Mouse (Mus musculus) forebrain, embryonic 11.5 days (tissue): Measurements from ENCODE around the gene Padi6. TPM values are rescaled to one million over a fixed set of nuclear protein-coding genes. Genes with fewer than 3 reads are reported as not detected.

Experiments used
- ATAC-seq: fragments of 200-750 bp; cut with Nextera tagmentation; replicated peaks from 2 replicates; pipeline ENCODE4 v1.8.0; 2017; ENCODE audit warnings: moderate TSS enrichment; ENCODE audit not compliant: low FRiP score
- DNase-seq: peaks from one replicate; pipeline ENCODE4 v3.0.0-alpha.2; 2017; ENCODE audit warnings: low spot score
- H3K27ac ChIP-seq: fragments of 300-500 bp; sonication (generic); 2 replicates; pipeline ENCODE4 v1.5.1; 2014; ENCODE audit warnings: low read depth, low read length
- H3K27me3 ChIP-seq: fragments of 300-500 bp; sonication (generic); 2 replicates; pipeline ENCODE4 v1.6.1; 2014; ENCODE audit warnings: mild to moderate bottlenecking, low read length, mixed read lengths; ENCODE audit not compliant: control insufficient read depth, insufficient read depth
- H3K36me3 ChIP-seq: fragments of 300-500 bp; sonication (generic); 2 replicates; pipeline ENCODE4 v1.6.1; 2014; ENCODE audit warnings: mild to moderate bottlenecking, low read length, moderate library complexity, mixed read lengths; ENCODE audit not compliant: control insufficient read depth, insufficient read depth
- H3K4me1 ChIP-seq: fragments of 300-500 bp; sonication (generic); replicated peaks from 2 replicates; pipeline ENCODE4 v1.6.1; 2014; ENCODE audit warnings: low read length, mixed read lengths; ENCODE audit not compliant: control insufficient read depth, insufficient read depth
- H3K4me2 ChIP-seq: fragments of 300-500 bp; sonication (generic); 2 replicates; pipeline ENCODE4 v1.6.1; 2014; ENCODE audit warnings: low read depth, mild to moderate bottlenecking, low read length, moderate library complexity, mixed read lengths; ENCODE audit not compliant: severe bottlenecking
- H3K4me3 ChIP-seq: fragments of 300-500 bp; sonication (generic); 2 replicates; pipeline ENCODE4 v1.5.1; 2014; ENCODE audit warnings: low read depth, low read length
- H3K9ac ChIP-seq: fragments of 300-500 bp; sonication (generic); 2 replicates; pipeline ENCODE4 v1.6.1; 2014; ENCODE audit warnings: low read length
- H3K9me3 ChIP-seq: fragments of 300-500 bp; sonication (generic); 2 replicates; pipeline ENCODE4 v1.6.1; 2016; ENCODE audit warnings: low read length, mixed read lengths; ENCODE audit not compliant: control insufficient read depth
- WGBS: fragments of 180-500 bp; shearing (Covaris S2); extraction: QIAGEN DNeasy Blood & Tissue Kit; methylation state at CpG from one replicate; pipeline ENCODE4 v1.1.7; 2014; 5-methylcytosine and 5-hydroxymethylcytosine counted together
- polyA plus RNA-seq: library from polyadenylated mRNA; unstranded; fragments of >200 nt; fragmentation: Nextera tagmentation; extraction: Ambion mirVana; gene quantifications from 2 replicates; pipeline ENCODE4 v1.2.1, GENCODE M21; 2014

Padi6 gene
- polyA plus RNA-seq, 1 experiment from 2014 or later = 0.08 TPM

DNA sequence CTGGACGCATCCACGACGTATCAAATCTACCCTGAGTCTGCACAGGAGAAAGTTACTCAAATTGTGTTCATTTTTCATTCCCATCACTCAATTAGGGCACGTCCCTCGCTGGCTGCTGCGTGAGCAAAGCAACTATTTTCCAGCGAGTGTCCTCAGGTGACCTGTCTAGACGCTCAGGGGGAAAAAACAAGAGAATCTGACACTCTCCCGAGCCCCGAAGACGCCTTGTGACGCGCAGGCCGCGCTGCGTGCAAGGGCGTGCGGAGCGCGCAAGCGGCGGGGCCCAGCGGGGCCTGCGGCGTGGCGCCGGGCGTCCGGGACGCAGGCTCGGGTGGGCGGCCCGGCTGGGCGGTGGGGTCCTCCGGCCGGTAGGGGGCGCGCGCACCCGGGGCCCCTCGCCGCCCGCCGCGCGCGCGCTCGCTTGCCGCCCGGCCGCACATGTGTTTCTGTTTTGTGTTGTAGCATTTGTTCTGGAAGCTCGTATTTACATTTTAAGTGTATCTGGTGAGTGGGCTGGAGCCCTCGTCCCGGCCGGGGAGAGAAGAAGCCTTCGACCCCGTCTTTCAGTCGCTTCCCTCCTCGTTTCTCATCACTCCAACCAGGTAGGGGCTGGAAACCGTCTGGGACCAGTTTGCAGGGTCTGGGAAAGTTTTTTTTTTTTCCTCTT is 41.3 kb downstream of the Padi6 start:
- Histone ChIP-seq H3K27me3 (peaks cover 12% of the 10 kb centered on the region), H3K4me2 (peak overlapping the region; percentile 89), H3K9me3 (no peaks in the 10 kb centered on the region), H3K9ac (peak overlapping the region; percentile 98), H3K4me1 (peaks cover 25% of the 10 kb centered on the region), H3K4me3 (peak overlapping the region; percentile 99), H3K36me3 (no peaks in the 10 kb centered on the region; the same call in 1 of the 2 replicates), H3K27ac (peak overlapping the region; percentile 100)
- DNase-seq (peak; percentile 92), ATAC-seq (peak; percentile 74)
- WGBS = under 1% methylated on average over 61 of the region's 61 CpGs

DNA sequence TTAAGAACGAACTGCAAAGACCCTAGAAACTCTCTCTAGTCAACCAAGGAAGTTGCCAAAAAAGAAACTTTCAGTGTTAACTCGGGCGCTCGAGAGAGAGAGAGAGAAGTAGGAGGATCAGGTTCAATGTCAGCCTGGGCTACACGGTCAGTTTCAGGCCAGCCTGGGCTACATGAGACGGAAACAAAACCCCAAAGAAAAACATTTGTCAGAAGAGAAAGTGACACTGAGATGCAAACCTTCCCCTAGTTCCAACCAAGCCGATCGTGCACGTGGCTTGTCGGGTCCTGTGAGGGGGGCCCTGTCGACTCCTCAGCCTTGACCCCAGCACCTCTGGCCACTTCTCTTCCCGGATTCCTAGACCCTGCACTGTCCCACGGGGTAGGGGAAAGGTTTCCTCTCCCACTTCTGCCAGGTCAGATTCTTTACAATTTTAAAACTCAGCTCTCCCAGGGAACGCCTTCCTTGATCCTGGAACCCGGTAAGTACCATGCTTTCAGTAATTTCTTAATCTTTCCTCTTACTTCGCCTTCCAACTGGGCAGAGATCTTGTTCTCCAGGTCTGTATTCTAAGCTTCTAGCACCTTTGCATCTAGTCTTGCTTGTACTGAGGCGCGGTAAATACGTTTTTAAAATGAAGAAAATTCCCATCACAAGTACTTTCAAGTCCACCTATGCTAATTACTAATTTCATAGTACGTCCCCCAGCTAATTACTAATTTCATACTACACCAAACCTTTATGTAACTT is 42.0 kb downstream of the Padi6 start, which contains the start of gene Rcc2:
Gene Rcc2, plus strand, starts transcription at position 273 of the 750 bp plus-strand sequence.
- WGBS = 5% methylated on average over 20 of the region's 20 CpGs
- H3K9me3 ChIP-seq = no peaks in the 10 kb centered on the region
- peaks cover 12% of the 10 kb centered on the region for H3K27me3 ChIP-seq
- no peak for ATAC-seq
- no peaks in the 10 kb centered on the region; the same call in 1 of the 2 replicates for H3K36me3 ChIP-seq
- H3K9ac ChIP-seq = peak within 1 kb of the TSS; percentile 98
- no peak for DNase-seq
- peaks cover 25% of the 10 kb centered on the region for H3K4me1 ChIP-seq
- peak within 1 kb of the TSS; percentile 100 for H3K27ac ChIP-seq
- H3K4me2 ChIP-seq = peak within 1 kb of the TSS; percentile 89
- H3K4me3 ChIP-seq = peak within 1 kb of the TSS; percentile 99

DNA sequence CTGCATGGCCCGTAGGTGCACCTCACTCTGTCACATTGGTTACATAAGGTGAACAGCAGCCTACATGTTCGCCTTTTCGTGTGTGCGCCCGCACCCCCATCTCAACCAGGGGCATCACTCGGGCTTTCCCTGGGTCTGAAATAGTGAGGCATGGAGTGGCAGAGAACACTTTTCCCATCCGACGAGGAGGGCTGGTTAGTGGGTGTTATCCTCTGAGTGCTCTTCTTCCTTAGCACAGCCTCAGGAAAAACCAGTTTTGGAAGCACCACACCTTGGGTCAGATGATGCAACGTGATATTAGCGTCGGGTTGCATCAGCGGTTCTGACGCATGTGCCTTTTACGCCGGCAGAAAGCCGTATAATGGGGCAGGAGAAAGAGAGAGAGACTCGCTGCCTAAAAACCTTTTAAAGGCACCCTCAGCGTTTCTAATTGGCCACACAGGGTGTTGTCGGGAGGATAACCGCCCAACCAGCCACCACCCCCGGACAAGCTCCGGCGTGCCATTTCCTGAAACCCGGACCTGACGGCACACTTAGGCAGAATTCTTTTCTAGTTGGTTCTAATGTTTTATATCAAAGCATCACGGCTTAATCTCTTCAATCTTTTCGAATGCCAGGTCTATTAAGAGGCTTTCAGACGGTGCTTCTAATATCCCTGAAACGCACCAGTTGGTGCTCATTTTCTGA is 42.9 kb downstream of the Padi6 start:
- DNase-seq = no peak
- peak overlapping the region; percentile 98; the same call in 1 of the 2 replicates for H3K9ac ChIP-seq
- no peak overlapping the region for H3K27ac ChIP-seq
- peak overlapping the region; percentile 89 for H3K4me2 ChIP-seq
- peaks cover 12% of the 10 kb centered on the region for H3K27me3 ChIP-seq
- WGBS = 5% methylated on average over 29 of the region's 29 CpGs
- ATAC-seq = no peak
- peaks cover 21% of the 10 kb centered on the region for H3K4me1 ChIP-seq
- peak overlapping the region; percentile 12 for H3K4me3 ChIP-seq
- no peaks in the 10 kb centered on the region for H3K9me3 ChIP-seq
- H3K36me3 ChIP-seq = no peaks in the 10 kb centered on the region

DNA sequence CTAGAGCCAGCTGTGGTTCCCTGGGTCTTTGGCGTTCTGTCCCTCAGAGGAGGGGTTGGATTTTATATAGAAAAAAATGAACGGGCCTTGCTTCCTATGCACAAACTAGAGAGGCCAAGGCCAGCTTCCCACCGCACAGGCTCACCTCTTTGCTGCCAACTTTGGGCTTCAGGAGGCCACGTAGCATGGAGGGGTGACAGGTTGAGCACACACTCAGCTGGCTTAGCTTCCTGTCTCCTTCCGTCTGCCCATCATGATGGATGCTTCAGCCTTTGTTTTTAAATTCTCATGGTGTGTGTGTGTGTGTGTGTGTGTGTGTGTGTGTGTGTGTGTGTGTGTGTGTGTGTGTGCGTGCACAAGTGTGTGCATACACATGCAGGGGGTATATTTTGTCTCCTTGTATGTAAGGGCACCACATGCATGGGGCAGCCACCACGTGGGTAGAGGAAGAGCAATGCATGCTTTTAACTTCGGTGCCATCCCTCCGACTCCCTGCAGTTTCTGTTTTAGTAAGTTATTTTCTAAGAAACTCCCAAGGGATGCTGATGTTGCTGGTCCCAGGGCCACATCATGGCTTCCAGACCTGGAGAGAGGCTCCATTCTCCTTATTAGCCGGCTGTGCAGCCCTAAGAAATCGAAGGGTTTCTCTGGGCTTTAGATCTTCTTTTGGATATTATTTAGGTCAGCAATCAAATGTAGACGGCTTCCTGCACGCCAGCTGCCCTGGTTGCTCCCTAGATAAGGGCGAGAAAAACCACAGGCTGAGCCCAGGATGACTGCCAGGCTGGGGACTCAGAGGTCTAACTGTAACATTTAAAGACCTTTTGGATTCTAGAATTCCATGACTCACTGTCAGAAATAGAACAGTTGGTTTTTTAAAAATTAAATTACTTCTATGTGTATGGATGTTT is 46.5 kb downstream of the Padi6 start:
- no peak overlapping the region for H3K4me2 ChIP-seq
- peaks cover 12% of the 10 kb centered on the region for H3K27me3 ChIP-seq
- no peak for ATAC-seq
- peaks cover 9% of the 10 kb centered on the region; the same call in 1 of the 2 replicates for H3K4me1 ChIP-seq
- H3K36me3 ChIP-seq = no peaks in the 10 kb centered on the region
- no peak overlapping the region for H3K4me3 ChIP-seq
- no peak overlapping the region for H3K9ac ChIP-seq
- WGBS = 87% methylated on average over 14 of the region's 14 CpGs
- no peak overlapping the region for H3K27ac ChIP-seq
- H3K9me3 ChIP-seq = no peaks in the 10 kb centered on the region
- DNase-seq = no peak

DNA sequence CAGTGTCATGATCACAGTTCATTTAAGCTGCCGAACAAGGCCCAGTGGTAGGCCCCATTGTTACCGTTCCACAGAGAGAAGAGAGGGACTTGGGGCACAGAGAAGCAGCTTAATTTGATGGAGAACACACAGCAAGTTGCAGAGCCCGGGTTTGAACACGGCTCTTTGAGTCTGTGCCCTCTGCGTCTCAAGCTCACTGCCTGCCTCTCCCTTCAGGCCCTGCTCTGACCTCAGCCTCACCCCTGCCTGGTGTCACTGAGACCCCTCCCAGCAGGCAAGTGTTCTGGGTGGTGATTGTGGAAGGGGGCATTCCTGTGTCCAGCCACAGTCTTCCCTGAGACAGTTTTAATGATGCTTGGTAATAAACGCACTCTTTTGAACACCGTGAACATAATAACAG is 47.3 kb downstream of the Padi6 start:
- ATAC-seq (no peak), DNase-seq (no peak)
- no peak overlapping the region for H3K4me2 ChIP-seq
- H3K9me3 ChIP-seq = no peaks in the 10 kb centered on the region
- no peaks in the 10 kb centered on the region for H3K36me3 ChIP-seq
- WGBS = 67% methylated on average over 7 of the region's 7 CpGs
- H3K27me3 ChIP-seq = peaks cover 10% of the 10 kb centered on the region; the same call in 1 of the 2 replicates
- H3K4me1 ChIP-seq = peaks cover 6% of the 10 kb centered on the region; the same call in 1 of the 2 replicates
- H3K27ac ChIP-seq = no peak overlapping the region
- H3K9ac ChIP-seq = no peak overlapping the region
- no peak overlapping the region for H3K4me3 ChIP-seq

DNA sequence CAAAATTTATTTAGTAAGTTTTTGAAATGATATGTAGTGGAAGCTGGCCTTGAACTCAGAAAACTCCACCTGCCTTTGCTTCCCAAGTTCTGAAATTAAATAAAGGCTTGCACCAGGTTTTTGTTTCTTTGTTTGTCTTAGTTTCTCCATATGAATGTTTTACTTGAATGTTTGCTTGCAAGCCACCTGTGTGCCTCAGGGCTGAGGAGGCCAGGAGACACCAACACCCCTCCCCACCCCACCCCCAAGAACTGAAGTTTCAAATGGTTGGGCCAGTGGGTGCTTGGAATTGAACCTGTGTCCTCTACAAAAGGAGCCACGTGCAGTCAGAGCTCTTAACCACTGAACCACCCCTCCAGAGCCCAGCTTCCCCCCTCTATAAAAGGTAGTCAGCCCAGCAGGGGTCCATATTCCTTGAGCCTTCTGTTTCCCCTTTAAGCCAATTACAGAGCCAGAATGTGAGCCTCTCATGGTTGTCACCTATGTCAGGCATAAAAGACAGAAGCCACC is 47.8 kb downstream of the Padi6 start:
- Histone ChIP-seq H3K4me2 (no peak overlapping the region), H3K27me3 (peaks cover 10% of the 10 kb centered on the region; the same call in 1 of the 2 replicates), H3K36me3 (no peaks in the 10 kb centered on the region), H3K4me1 (peaks cover 3% of the 10 kb centered on the region; the same call in 1 of the 2 replicates), H3K27ac (no peak overlapping the region), H3K9me3 (no peaks in the 10 kb centered on the region), H3K4me3 (no peak overlapping the region), H3K9ac (no peak overlapping the region)
- 29% methylated on average over 1 of the region's 1 CpGs for WGBS
- ATAC-seq = no peak
- DNase-seq = no peak

DNA sequence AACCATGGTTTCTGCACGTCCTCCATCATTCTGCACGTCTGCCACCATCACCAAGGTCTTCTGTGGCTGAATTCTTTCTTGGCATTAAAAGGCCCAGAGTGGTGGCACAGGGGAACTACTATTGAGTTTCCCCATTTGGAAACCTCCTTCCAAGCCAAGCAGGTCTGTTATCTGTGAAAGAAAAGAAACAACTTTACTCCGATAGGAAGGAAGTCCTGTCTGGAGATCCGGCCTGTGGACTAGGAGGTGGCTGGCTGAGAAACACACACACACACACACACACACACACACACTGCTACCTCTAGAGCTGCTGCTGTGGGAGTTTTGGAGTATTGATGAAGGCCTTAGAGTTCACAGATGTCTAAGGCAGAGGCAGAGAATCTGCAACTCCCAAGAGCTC is 48.9 kb downstream of the Padi6 start:
- 85% methylated on average over 4 of the region's 4 CpGs for WGBS
- ATAC-seq (no peak), DNase-seq (no peak)
- no peaks in the 10 kb centered on the region for H3K4me1 ChIP-seq
- no peaks in the 10 kb centered on the region for H3K9me3 ChIP-seq
- H3K36me3 ChIP-seq = no peaks in the 10 kb centered on the region
- H3K9ac ChIP-seq = no peak overlapping the region
- H3K27ac ChIP-seq = no peak overlapping the region
- H3K4me3 ChIP-seq = no peak overlapping the region
- peaks cover under 1% of the 10 kb centered on the region; the same call in 1 of the 2 replicates for H3K27me3 ChIP-seq
- H3K4me2 ChIP-seq = no peak overlapping the region
